Mouse (Mus musculus) cerebellum, postnatal 10 days (tissue): ENCODE measurements around the gene 4930579F01Rik.

Experiments used
- DNase-seq, 2 experiments: peaks; one replicate each; pipeline ENCODE4 v3.0.0; 2021; ENCODE audit warnings: mixed read lengths in 2 of 2

The 4930579F01Rik gene

GRCm38 (mm10) chr3:138215395-138215989 lies 21.9 kb upstream of the 4930579F01Rik start:
- DNase-seq = no peak

GRCm38 (mm10) chr3:138212431-138212951 lies 18.9 kb upstream of the 4930579F01Rik start:
- DNase-seq = no peak

GRCm38 (mm10) chr3:138210432-138211075 lies 16.9 kb upstream of the 4930579F01Rik start:
- DNase-seq = no peak

- no peak for DNase-seq
Observed at GRCm38 (mm10) chr3:138208821-138209220, 15.2 kb upstream of the 4930579F01Rik start.

- DNase-seq = no peak
Observed at GRCm38 (mm10) chr3:138198722-138199068, 5.1 kb upstream of the 4930579F01Rik start.

- peak; percentile 95 to 98 for DNase-seq
Observed at GRCm38 (mm10) chr3:138197973-138198721, 4.5 kb upstream of the 4930579F01Rik start.

GRCm38 (mm10) chr3:138197556-138197955 lies 3.9 kb upstream of the 4930579F01Rik start:
- DNase-seq = peak; percentile 10 to 28

GRCm38 (mm10) chr3:138197093-138197492 lies 3.5 kb upstream of the 4930579F01Rik start:
- DNase-seq = no peak

- DNase-seq = no peak
Observed at GRCm38 (mm10) chr3:138192260-138192659, 1.4 kb downstream of the 4930579F01Rik start.

GRCm38 (mm10) chr3:138185995-138186930 lies 7.4 kb downstream of the 4930579F01Rik start:
- DNase-seq = peak in 1 of 2 experiments; percentile 16

- DNase-seq = peak in 1 of 2 experiments; percentile 28
Observed at GRCm38 (mm10) chr3:138185290-138185689, 8.3 kb downstream of the 4930579F01Rik start.

- no peak for DNase-seq
Observed at GRCm38 (mm10) chr3:138183371-138183770, 10.3 kb downstream of the 4930579F01Rik start.

- no peak for DNase-seq
Observed at GRCm38 (mm10) chr3:138182019-138182418, 11.6 kb downstream of the 4930579F01Rik start.

- DNase-seq = no peak
Observed at GRCm38 (mm10) chr3:138175551-138175950, 18.1 kb downstream of the 4930579F01Rik start.

GRCm38 (mm10) chr3:138173291-138173690 lies 20.3 kb downstream of the 4930579F01Rik start:
- DNase-seq = no peak

- no peak for DNase-seq
Observed at GRCm38 (mm10) chr3:138162553-138163183, 31.0 kb downstream of the 4930579F01Rik start.

- DNase-seq = no peak
Observed at GRCm38 (mm10) chr3:138161623-138162022, 32.0 kb downstream of the 4930579F01Rik start.

GRCm38 (mm10) chr3:138156651-138157050 lies 37.0 kb downstream of the 4930579F01Rik start:
- peak; percentile 81 to 90 for DNase-seq

- DNase-seq = no peak
Observed at GRCm38 (mm10) chr3:138155062-138155461, 38.6 kb downstream of the 4930579F01Rik start.

- DNase-seq = no peak
Observed at GRCm38 (mm10) chr3:138148811-138149210, 44.8 kb downstream of the 4930579F01Rik start.

GRCm38 (mm10) chr3:138144642-138145171 lies 48.9 kb downstream of the 4930579F01Rik start, which contains the start of gene Mttp:
TSS of gene Mttp (minus strand) at chr3:138144968.
- peak; percentile 88 to 93 for DNase-seq
